Mouse (Mus musculus): ENCODE measurements around the gene Ssr1. TPM values are rescaled to one million over a fixed set of nuclear protein-coding genes. Genes with fewer than 3 reads are reported as not detected.

The Ssr1 gene
- polyA plus RNA-seq (2015; fragmentation: Nextera tagmentation; extraction: Ambion mirVana) = 66.5 and 67.3 TPM in 2 replicates

GRCm38 (mm10) chr13:37993704-37994404 lies at the start of gene Ssr1:
TSS of gene Ssr1 (minus strand) at chr13:37994217.
- peak; percentile 98 for ATAC-seq
- Histone ChIP-seq H3K9me3 (ENCODE audit: control insufficient read depth, low read length) (no peaks in the 10 kb centered on the region), H3K9ac (ENCODE audit: low read depth, low read length) (peak within 1 kb of the TSS; percentile 93), H3K27ac (ENCODE audit: low read depth, low read length) (peak within 1 kb of the TSS; percentile 95), H3K4me1 (ENCODE audit: control insufficient read depth, insufficient read depth, low read depth, low read length) (peaks cover 9% of the 10 kb centered on the region), H3K27me3 (replicated peaks; ENCODE audit: control insufficient read depth, insufficient read depth, low read length) (no peaks in the 10 kb centered on the region), H3K4me3 (ENCODE audit: low read length) (peak within 1 kb of the TSS; percentile 86), H3K36me3 (ENCODE audit: control insufficient read depth, insufficient read depth, low read length) (peaks cover 16% of the 10 kb centered on the region), H3K4me2 (ENCODE audit: low read length) (peak within 1 kb of the TSS; percentile 76)
- 1% methylated on average over 71 of the region's 89 CpGs for WGBS

- Histone ChIP-seq H3K9ac (ENCODE audit: low read depth, low read length) (peak overlapping the region; percentile 79), H3K4me3 (ENCODE audit: low read length) (peak overlapping the region; percentile 84), H3K9me3 (ENCODE audit: control insufficient read depth, low read length) (no peaks in the 10 kb centered on the region), H3K27ac (ENCODE audit: low read depth, low read length) (no peak overlapping the region), H3K4me2 (ENCODE audit: low read length) (peak overlapping the region; percentile 88), H3K4me1 (ENCODE audit: control insufficient read depth, insufficient read depth, low read depth, low read length) (peaks cover 20% of the 10 kb centered on the region), H3K36me3 (ENCODE audit: control insufficient read depth, insufficient read depth, low read length) (peaks cover 3% of the 10 kb centered on the region; the same call in 1 of the 2 replicates), H3K27me3 (replicated peaks; ENCODE audit: control insufficient read depth, insufficient read depth, low read length) (no peaks in the 10 kb centered on the region)
- no peak for ATAC-seq
- 53% methylated on average over 12 of the region's 12 CpGs for WGBS
These were observed 43.8 kb upstream of the Ssr1 start for GRCm38 (mm10) chr13:38037811-38038210.

- peak; percentile 98 for ATAC-seq
- WGBS = under 1% methylated on average over 47 of the region's 47 CpGs
- H3K9me3 ChIP-seq (ENCODE audit: control insufficient read depth, low read length) = no peaks in the 10 kb centered on the region
- peak within 1 kb of the TSS; percentile 87 for H3K27ac ChIP-seq (ENCODE audit: low read depth, low read length)
- H3K4me1 ChIP-seq (ENCODE audit: control insufficient read depth, insufficient read depth, low read depth, low read length) = peaks cover 20% of the 10 kb centered on the region
- H3K4me3 ChIP-seq (ENCODE audit: low read length) = peak within 1 kb of the TSS; percentile 84
- H3K4me2 ChIP-seq (ENCODE audit: low read length) = peak within 1 kb of the TSS; percentile 88
- no peaks in the 10 kb centered on the region for H3K27me3 ChIP-seq (replicated peaks; ENCODE audit: control insufficient read depth, insufficient read depth, low read length)
- H3K9ac ChIP-seq (ENCODE audit: low read depth, low read length) = peak within 1 kb of the TSS; percentile 79
- H3K36me3 ChIP-seq (ENCODE audit: control insufficient read depth, insufficient read depth, low read length) = 0 out of 2 replicates have a peak, but pooled peaks cover 3% of the 10 kb centered on the region
These were observed 43.1 kb upstream of the Ssr1 start, which contains the start of gene Cage1 for GRCm38 (mm10) chr13:38037044-38037687. TSS of gene Cage1 (minus strand) at chr13:38037069.

- Histone ChIP-seq H3K27ac (ENCODE audit: low read depth, low read length) (peak within 1 kb of the TSS; percentile 87), H3K4me3 (ENCODE audit: low read length) (peak within 1 kb of the TSS; percentile 84), H3K4me2 (ENCODE audit: low read length) (peak within 1 kb of the TSS; percentile 88), H3K9ac (ENCODE audit: low read depth, low read length) (peak within 1 kb of the TSS; percentile 79), H3K27me3 (replicated peaks; ENCODE audit: control insufficient read depth, insufficient read depth, low read length) (no peaks in the 10 kb centered on the region), H3K4me1 (ENCODE audit: control insufficient read depth, insufficient read depth, low read depth, low read length) (peaks cover 20% of the 10 kb centered on the region), H3K36me3 (ENCODE audit: control insufficient read depth, insufficient read depth, low read length) (no peaks in the 10 kb centered on the region), H3K9me3 (ENCODE audit: control insufficient read depth, low read length) (no peaks in the 10 kb centered on the region)
- 13% methylated on average over 37 of the region's 37 CpGs for WGBS
- peak; percentile 77; the same call in 1 of the 2 replicates for ATAC-seq
These were observed 42.5 kb upstream of the Ssr1 start, which contains the start of gene Riok1 for GRCm38 (mm10) chr13:38036343-38037043. TSS of gene Riok1 (plus strand) at chr13:38036995.

GRCm38 (mm10) chr13:38028407-38028806 lies 34.4 kb upstream of the Ssr1 start:
- Histone ChIP-seq H3K9ac (ENCODE audit: low read depth, low read length) (no peak overlapping the region), H3K27me3 (replicated peaks; ENCODE audit: control insufficient read depth, insufficient read depth, low read length) (no peaks in the 10 kb centered on the region), H3K4me3 (ENCODE audit: low read length) (no peak overlapping the region), H3K9me3 (ENCODE audit: control insufficient read depth, low read length) (no peaks in the 10 kb centered on the region), H3K27ac (ENCODE audit: low read depth, low read length) (no peak overlapping the region), H3K4me1 (ENCODE audit: control insufficient read depth, insufficient read depth, low read depth, low read length) (no peaks in the 10 kb centered on the region), H3K4me2 (ENCODE audit: low read length) (no peak overlapping the region), H3K36me3 (ENCODE audit: control insufficient read depth, insufficient read depth, low read length) (no peaks in the 10 kb centered on the region)
- 89% methylated on average over 4 of the region's 4 CpGs for WGBS
- ATAC-seq = no peak

- no peak overlapping the region for H3K27ac ChIP-seq (ENCODE audit: low read depth, low read length)
- no peak overlapping the region for H3K9ac ChIP-seq (ENCODE audit: low read depth, low read length)
- no peak overlapping the region for H3K4me2 ChIP-seq (ENCODE audit: low read length)
- H3K9me3 ChIP-seq (ENCODE audit: control insufficient read depth, low read length) = no peaks in the 10 kb centered on the region
- no peaks in the 10 kb centered on the region for H3K36me3 ChIP-seq (ENCODE audit: control insufficient read depth, insufficient read depth, low read length)
- WGBS = 64% methylated on average over 6 of the region's 6 CpGs
- H3K27me3 ChIP-seq (replicated peaks; ENCODE audit: control insufficient read depth, insufficient read depth, low read length) = no peaks in the 10 kb centered on the region
- no peak for ATAC-seq
- H3K4me1 ChIP-seq (ENCODE audit: control insufficient read depth, insufficient read depth, low read depth, low read length) = no peaks in the 10 kb centered on the region
- H3K4me3 ChIP-seq (ENCODE audit: low read length) = no peak overlapping the region
These were observed 33.7 kb upstream of the Ssr1 start for GRCm38 (mm10) chr13:38027618-38028248.

- H3K27me3 ChIP-seq (replicated peaks; ENCODE audit: control insufficient read depth, insufficient read depth, low read length) = no peaks in the 10 kb centered on the region
- no peaks in the 10 kb centered on the region for H3K4me1 ChIP-seq (ENCODE audit: control insufficient read depth, insufficient read depth, low read depth, low read length)
- H3K36me3 ChIP-seq (ENCODE audit: control insufficient read depth, insufficient read depth, low read length) = no peaks in the 10 kb centered on the region
- no peak for ATAC-seq
- 40% methylated on average over 4 of the region's 4 CpGs for WGBS
- no peak overlapping the region for H3K4me2 ChIP-seq (ENCODE audit: low read length)
- H3K9me3 ChIP-seq (ENCODE audit: control insufficient read depth, low read length) = no peaks in the 10 kb centered on the region
- no peak overlapping the region for H3K27ac ChIP-seq (ENCODE audit: low read depth, low read length)
- H3K4me3 ChIP-seq (ENCODE audit: low read length) = no peak overlapping the region
- H3K9ac ChIP-seq (ENCODE audit: low read depth, low read length) = no peak overlapping the region
These were observed 31.9 kb upstream of the Ssr1 start for GRCm38 (mm10) chr13:38025874-38026273.

- 74% methylated on average over 3 of the region's 3 CpGs for WGBS
- Histone ChIP-seq H3K27me3 (replicated peaks; ENCODE audit: control insufficient read depth, insufficient read depth, low read length) (no peaks in the 10 kb centered on the region), H3K9me3 (ENCODE audit: control insufficient read depth, low read length) (no peaks in the 10 kb centered on the region), H3K4me2 (ENCODE audit: low read length) (no peak overlapping the region), H3K4me1 (ENCODE audit: control insufficient read depth, insufficient read depth, low read depth, low read length) (no peaks in the 10 kb centered on the region), H3K36me3 (ENCODE audit: control insufficient read depth, insufficient read depth, low read length) (no peaks in the 10 kb centered on the region), H3K9ac (ENCODE audit: low read depth, low read length) (no peak overlapping the region), H3K27ac (ENCODE audit: low read depth, low read length) (no peak overlapping the region), H3K4me3 (ENCODE audit: low read length) (no peak overlapping the region)
- ATAC-seq = no peak
These were observed 24.8 kb upstream of the Ssr1 start for GRCm38 (mm10) chr13:38018791-38019190.

Data from hindbrain, embryonic 16.5 days (tissue).